Mouse (Mus musculus): Measurements from ENCODE around the gene Tpm3-rs7. TPM values are rescaled to one million over a fixed set of nuclear protein-coding genes. Genes with fewer than 3 reads are reported as not detected.

The Tpm3-rs7 gene
- 105 to 115 TPM (median 110 TPM) in 4 replicates for total RNA-seq (2023)

DNA sequence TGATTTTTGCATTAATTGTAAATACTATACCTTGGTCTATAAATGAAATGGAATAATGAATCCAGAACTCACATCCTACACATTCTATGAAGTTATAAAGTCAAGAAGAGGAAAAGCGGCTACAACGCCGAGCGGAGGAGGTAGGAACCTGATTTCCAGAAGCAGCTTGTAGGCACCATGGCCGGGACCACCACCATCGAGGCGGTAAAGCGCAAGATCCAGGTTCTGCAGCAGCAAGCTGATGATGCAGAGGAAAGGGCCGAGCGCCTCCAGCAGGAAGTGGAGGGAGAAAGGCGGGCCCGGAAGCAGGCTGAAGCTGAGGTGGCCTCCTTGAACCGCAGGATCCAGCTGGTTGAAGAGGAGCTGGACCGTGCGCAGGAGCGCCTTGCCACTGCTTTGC is at the start of gene Tpm3-rs7:
Gene Tpm3-rs7, plus strand, starts transcription at position 110 of the 400 bp plus-strand sequence.

Data from B cell, adult 62 days (primary cell).